Mouse (Mus musculus) activated CD4-positive, CD25-positive, alpha-beta regulatory T cell, adult 9 weeks (primary cell): Measurements from ENCODE around the gene Xpa. TPM values are rescaled to one million over a fixed set of nuclear protein-coding genes. Genes with fewer than 3 reads are reported as not detected.

Experiments used
- polyA plus RNA-seq: library from polyadenylated mRNA; unstranded; fragments of 100-300 nt; shearing (Covaris generic); gene quantifications from one replicate; pipeline ENCODE4 v1.2.1, GENCODE M21; 2017

Xpa gene
- polyA plus RNA-seq: 9.0 TPM

DNA sequence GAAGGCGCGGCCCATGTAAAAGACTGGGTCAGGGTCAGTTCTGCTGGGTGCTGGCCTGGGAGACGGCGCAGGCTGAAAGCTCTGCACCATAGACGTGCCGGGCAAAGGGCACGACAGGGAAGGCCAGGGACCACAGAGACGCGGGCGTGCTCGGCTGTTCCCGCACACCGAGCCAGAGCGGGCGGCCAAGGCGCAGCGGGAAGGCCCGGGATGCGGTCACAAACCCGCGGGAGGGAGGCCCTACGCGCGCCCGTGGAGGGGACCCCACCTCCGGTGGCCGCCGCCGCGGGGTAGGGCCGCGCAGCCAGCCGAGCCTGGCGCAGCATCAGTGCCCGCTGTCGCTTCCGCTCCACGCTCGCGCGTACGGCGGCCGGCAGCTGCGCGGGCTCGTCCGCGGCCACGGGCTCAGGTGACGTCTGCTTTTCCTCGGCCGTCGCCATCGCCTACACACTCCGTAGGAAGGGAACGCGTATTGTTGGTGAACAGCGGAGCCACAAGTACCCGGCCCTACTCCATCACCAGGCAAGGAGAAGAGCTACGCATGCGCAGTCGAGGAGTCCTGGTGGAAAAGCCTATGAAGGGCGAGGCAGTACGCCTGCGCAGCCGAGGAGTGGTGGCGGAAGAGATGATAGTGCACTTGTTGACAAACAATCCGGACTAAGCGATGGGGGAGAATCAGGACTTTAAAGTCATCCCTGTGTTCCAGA, at the start of gene Xpa:
Gene Xpa (minus strand): TSS at position 531 of the 707 bp plus-strand sequence.

GRCm38 (mm10) chr4:46138287-46139222, 57.6 kb downstream of the Xpa start, which contains the start of the genes Ncbp1 and Tstd2:
Gene Ncbp1 (plus strand): TSS chr4:46138613.
Gene Tstd2 (minus strand): TSS chr4:46138694.

Other genes with a start within 250 kb of the Xpa start
- 16.9 TPM for gene Tdrd7, start 231.0 kb downstream of the Xpa start, polyA plus RNA-seq
- gene Tmod1, start 157.4 kb downstream of the Xpa start, polyA plus RNA-seq: 1.3 TPM
- 63.0 TPM for gene Ncbp1, start 57.7 kb downstream of the Xpa start, polyA plus RNA-seq
- gene Tstd2, start 57.6 kb downstream of the Xpa start, polyA plus RNA-seq: 53.8 TPM
- not detected for gene Foxe1, start 147.3 kb upstream of the Xpa start, polyA plus RNA-seq
- 23.5 TPM for gene Trmo, start 193.1 kb upstream of the Xpa start, polyA plus RNA-seq
- gene Hemgn, start 217.2 kb upstream of the Xpa start, polyA plus RNA-seq: 1.6 TPM